Mouse (Mus musculus) adrenal gland (tissue): Measurements from ENCODE around the gene Ifitm3.

Experiments used
- intact Hi-C: fragments of 180-260 bp; cut with DNase I; formaldehyde crosslinking; loops from one replicate; pipeline ENCODE4 v1.15.1; 2025
- long read RNA-seq, 2 experiments: library from polyadenylated mRNA; unstranded; transcript quantifications; one replicate each; pipeline ENCODE4 v2.0.0; 2020; ENCODE audit warnings: borderline replicate concordance in 1 of 2; ENCODE audit not compliant: insufficient replicate concordance in 1 of 2

Ifitm3 gene
- long read RNA-seq, experiment 1, transcript Ifitm3-201 (2 exons, 678 nt), result major isoform, 165 of 166 reads
- long read RNA-seq, experiment 1, partial matches to known transcripts, result 0 of 166 reads
- long read RNA-seq, experiment 1, other reads (novel, unspliced or antisense), result 1 of 166 reads
- long read RNA-seq, experiment 2, transcript Ifitm3-201 (2 exons, 678 nt), result major isoform, 208 of 209 reads
- long read RNA-seq, experiment 2, partial matches to known transcripts, result 0 of 209 reads
- long read RNA-seq, experiment 2, other reads (novel, unspliced or antisense), result 1 of 209 reads

DNA sequence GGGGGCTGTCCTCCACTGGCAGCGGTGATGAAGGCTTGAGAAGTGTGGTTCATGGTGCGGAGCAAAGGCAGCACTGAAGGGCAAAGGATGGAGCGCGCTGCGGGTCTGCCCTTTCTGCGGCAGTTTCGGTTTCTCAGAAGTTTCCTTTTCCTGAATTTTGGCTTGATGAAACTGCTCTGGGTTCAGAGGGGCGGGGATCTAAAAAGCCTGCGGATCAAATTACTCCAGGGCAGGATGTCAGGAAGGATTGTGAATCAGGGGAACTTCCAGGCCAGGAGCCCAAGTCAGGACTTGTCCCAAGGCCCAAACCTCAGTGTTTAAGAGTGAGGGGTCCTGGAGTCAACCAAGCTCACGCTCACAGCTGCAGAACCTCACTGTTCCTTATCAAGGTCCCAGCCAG lies at the start of gene Ifitm3:
Gene Ifitm3, minus strand, starts transcription at position 178 of the 400 bp plus-strand sequence.
- intact Hi-C loops, result no loop called here

- intact Hi-C loops, result no loop called here
Observed at GRCm38 (mm10) chr7:141059929-141060328, 49.4 kb upstream of the Ifitm3 start.

- intact Hi-C loops, result no loop called here
Observed at GRCm38 (mm10) chr7:141058601-141059341, 48.2 kb upstream of the Ifitm3 start.

GRCm38 (mm10) chr7:141057541-141057940 lies 47.0 kb upstream of the Ifitm3 start:
- intact Hi-C loops, result no loop called here

GRCm38 (mm10) chr7:141056976-141057375 lies 46.4 kb upstream of the Ifitm3 start:
- intact Hi-C loops, result no loop called here

- intact Hi-C loops, result no loop called here
Observed at GRCm38 (mm10) chr7:141055785-141056184, 45.2 kb upstream of the Ifitm3 start.

DNA sequence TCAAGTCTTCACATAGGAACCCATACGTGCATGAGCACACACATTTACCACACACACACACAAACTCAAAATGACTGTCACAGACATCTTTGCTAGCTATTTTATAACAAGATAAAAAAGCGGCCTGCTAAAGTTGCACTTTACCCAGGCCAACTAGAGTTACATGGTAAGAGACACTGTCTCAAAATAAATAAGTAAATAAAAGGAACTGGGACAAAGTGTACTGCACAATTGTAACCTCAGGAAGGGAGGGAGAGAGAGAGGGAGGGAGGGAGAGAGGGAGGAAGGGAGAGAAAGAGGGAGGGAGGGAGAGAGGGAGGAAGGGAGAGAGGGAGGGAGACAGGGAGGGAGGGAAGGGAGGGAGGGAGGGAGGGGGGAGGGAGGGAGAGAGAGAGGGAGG lies 41.9 kb upstream of the Ifitm3 start:
- intact Hi-C loops, result no loop called here

DNA sequence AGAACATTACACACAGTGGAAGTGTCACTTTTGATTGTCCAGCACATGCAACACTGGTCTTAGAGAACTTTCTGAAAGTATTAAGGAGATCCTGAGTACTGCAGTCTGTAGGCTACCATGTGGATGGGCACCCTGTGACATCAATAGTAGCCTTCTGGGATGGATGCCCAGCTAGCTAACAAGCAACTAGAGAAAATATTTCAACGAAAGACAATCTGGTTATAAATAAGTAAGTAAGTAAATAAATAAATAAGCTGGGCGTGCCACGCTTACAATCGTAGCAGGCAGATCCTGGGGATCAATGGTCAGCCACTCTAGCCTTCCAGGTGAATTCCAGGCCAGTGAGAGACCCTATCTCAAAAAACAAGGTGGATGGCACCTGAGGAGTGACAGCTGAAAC lies 41.4 kb upstream of the Ifitm3 start:
- intact Hi-C loops, result no loop called here

GRCm38 (mm10) chr7:141051060-141051685 lies 40.6 kb upstream of the Ifitm3 start:
- intact Hi-C loops, result no loop called here

DNA sequence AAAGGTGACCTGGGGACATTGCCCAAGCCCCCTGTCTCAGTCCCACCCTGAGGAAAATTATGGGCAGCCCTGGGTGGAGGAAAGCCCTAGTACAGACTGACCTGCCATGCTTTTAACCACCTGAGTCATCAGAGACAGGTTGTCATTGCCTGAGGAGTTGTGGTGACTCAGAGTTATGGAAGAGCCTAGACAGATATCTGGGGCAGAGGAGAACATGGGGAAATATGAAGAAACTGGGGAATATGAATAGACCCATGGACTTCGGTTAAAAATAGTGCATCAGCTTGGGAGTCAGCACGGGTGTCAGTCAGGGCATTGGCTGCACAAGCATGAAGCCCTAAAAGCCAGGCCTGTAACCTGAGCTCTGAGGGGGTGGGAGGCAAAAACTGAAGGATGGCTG lies 38.8 kb upstream of the Ifitm3 start:
- intact Hi-C loops, result loop anchor here (2.0 kb wide), 2 partner anchors 91 to 205 kb away; partner anchors contain the start of gene Scgb1c1

DNA sequence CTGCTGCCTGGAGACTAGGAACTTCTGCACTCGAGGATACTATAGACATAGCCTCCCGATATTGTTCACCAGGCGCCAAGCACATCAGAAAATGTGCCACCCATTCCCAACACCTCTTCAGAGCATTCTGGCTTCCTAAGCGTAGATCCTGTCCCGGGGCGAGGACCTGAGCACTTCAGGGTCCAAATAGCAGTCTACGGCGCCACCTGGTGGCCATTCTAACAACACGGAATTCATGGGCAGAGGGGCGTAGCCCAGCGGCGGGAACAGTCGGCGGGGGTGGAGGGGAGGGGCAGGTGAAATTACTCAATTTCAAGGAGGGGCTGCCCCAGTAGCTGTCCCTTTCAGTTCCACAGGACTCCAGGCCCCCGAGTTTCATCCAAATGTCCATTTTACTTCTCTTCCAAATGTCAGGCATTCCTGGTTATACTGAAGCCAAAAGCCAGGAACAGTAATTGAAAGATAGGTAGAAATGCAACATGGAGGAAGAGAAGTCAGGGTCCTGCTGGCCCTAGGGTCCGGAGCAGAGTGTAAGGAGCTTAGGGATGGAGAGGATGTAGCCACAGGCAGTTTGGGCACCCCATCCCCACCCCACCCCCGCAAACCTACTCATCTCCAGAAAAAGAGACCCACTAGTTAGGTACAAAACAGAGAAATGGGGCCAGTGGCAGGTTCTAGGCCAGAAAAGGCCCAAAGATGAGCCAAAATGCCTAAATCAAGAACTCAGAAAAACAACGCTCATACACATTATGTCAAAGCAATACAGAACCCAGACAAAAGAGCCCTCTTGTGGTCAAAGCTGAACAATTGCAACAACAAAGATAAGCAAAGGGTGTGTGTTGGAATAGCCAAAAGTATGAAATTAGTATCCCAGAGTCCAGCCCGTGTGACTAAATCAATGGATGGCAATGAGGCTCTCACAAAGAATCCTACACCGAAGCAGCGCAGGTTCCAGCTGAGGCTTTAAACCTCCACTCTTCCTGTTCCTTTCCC lies 38.0 kb upstream of the Ifitm3 start:
- intact Hi-C loops, result loop anchor here (1.0 to 2.0 kb wide), 4 partner anchors 39 to 204 kb away; partner anchors contain the start of gene Scgb1c1

DNA sequence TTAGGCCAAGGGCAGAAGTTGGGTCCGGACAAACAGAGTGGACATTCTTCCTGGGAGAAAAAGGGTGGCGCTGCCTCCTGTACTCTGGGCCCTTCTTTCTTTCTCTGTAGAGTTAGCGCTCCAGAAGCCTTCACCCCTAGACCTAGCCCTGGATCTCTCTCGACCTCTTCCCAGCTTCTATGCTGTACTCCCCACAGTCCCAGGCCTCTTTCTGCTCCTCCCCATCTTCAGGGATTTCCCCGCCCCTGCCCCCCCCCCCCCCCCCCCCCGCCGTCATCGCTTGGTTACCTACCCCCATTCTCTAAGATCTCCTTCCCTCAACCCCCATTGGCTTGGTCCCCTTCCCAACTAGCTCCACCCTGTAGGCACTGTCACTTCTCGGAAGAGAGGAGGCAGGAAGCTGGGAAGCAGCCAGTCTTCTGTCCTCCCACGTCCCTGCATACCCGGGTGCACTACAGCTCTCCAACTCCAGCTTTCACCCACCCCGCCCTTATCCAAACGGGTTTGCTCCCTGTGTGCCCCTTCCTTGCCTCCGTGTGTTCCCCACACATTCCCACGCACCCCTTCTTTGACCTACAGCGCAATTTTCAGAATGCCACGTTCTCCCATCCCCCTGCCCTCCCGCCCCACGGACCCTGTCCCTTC lies 37.1 kb upstream of the Ifitm3 start:
- intact Hi-C loops, result loop anchor here (1.0 to 2.0 kb wide), 4 partner anchors 38 to 203 kb away; partner anchors contain the start of gene Scgb1c1

DNA sequence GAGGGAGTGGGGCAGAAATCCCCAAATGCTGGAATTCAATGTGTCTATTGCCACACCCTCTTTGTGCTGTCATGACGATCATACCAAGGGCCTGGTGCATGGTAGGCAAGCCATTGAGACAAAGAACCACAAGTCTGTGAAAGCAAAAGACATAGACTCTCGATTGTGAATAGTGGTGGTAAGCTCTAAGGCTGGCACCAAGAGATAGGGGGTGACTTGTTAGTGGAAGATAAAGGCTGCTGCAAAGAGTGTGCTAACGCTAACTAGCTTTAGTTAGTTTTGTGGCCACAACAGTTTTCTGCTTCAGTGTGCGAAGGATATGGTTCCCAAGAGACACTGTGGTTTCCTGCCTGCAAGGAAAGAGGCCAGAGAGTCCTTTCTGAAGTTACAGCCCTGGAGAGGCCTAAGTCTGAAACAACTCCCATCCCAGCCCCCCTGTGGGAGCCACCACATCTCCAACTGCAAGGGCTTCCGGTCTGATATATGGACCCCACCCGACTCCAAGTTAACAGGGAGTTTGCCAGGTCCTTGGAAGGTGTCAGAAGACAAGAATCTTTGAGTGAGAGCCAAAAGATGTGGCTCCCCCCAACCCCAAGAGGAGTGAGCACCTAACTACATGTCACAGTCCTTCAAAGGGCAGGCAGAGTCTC lies 36.5 kb upstream of the Ifitm3 start:
- intact Hi-C loops, result no loop called here

DNA sequence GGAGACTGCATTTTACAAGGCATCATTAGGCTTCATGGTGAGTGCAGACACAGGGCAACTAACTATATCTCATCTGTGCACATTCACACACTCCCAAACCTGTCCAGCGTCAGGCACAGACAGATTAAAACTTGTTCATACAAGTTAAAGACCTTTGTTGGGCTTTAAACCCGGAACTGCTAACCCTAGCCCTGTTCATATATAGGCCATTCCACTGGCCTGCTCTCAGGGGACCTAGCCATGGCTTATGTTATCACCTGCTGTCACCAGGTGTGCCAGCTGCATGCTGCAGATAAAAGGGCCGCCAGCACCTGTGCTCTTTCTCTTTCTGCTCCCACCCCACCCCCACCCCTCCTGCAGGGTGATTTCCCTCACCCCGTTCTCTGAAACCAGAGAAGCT lies 32.0 kb upstream of the Ifitm3 start:
- intact Hi-C loops, result no loop called here

DNA sequence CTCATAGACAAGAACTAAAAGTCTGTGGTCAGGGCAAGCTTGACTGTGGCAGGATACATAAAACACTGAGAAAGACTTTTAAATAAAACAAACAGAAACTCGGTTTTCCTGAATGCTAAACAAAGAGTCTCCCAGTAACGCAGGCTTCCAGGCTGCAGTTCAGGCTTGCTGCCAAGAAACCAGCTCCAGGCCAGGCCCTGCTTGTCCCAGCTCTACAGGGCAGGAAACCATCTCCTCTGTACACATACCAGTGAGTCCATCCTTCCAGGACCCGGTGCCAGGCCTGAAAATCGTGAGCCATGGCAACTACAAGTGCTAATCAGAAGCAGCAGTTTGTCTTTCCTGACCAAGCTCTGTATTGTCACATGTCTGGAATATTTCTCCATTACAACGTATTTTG lies 31.1 kb upstream of the Ifitm3 start:
- intact Hi-C loops, result no loop called here

DNA sequence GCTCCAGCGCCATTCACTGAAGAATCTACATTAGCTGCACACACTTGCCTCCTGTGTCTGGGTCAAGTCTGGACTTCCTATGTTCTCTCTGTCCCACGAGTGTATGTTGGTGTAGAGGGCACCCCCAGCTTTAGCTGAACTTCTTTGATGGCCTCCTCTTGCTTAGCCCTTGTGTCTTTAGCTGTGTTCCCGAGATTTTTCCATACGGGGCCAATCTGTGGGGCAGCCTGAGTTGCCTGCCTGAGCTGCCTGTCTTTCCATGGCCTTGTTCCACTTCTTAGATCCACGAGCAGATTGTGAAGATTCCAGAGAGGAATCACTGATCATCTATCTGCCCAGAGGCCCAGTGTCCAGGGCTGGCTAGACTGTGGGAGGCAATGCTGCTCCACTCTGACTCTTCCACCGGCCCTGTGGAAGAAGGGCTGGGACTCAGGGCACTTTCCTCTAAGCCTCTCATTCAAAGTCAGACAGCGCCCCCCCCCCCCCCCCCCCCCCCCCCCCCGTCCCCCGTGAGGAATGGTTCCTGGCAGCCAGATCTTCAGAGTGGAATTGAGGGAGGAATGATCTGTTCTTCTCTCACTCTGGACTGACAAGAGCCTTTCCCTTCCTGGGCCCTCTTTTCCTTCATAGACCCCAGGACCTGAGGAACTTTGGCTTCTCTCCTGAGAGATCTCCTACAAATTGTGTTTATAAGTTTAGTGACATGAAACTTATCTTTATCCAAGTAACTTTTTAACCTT lies 30.5 kb upstream of the Ifitm3 start:
- intact Hi-C loops, result no loop called here

DNA sequence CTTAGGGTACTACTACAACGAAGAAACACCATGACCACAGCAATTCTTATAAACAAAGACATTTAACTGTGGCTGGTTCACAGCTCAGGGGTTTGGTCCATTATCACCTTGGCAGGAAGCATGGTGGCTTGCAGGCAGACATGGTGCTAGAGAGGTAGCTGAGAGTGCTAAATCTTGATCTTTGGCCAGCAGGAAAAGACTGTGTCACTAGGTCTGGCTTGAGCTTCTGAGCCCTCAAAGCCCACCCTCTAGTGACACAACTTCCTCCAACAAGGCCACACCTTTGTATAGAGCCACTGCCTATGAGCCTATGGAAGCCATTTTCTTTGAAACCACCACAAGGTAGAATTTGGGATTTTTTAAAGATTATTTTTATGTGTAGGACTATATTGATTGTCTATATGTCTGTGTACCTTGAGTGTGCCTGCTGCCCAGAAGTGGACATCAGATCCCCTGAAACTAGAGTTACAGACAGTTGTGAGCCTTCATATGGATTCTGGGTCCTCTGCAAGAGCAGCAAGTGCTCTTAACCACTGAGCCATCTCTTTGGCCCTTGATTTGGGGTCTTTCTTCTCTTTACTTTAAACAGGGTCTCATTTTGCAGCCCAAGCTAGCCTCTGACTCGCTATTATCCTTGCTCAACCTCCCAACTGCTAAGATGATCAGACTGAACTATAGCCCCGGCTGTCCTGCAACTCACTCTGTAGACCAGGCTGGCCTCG lies 29.0 kb upstream of the Ifitm3 start:
- intact Hi-C loops, result no loop called here
